Mouse (Mus musculus) liver, adult 2 months (tissue): ENCODE results near the gene Pcgf3.

Source experiments
- CTCF ChIP-seq: fragments of 200-500 bp; IDR thresholded peaks from 2 replicates; pipeline ENCODE4 v1.5.1; 2011; ENCODE audit warnings: low read depth, low read length, control low read depth
- POLR2A ChIP-seq: fragments of 200-500 bp; IDR thresholded peaks from 2 replicates; pipeline ENCODE4 v1.6.1; 2011; ENCODE audit warnings: low read length, control low read depth; ENCODE audit not compliant: insufficient read depth; ENCODE audit errors: extremely low read depth

DNA sequence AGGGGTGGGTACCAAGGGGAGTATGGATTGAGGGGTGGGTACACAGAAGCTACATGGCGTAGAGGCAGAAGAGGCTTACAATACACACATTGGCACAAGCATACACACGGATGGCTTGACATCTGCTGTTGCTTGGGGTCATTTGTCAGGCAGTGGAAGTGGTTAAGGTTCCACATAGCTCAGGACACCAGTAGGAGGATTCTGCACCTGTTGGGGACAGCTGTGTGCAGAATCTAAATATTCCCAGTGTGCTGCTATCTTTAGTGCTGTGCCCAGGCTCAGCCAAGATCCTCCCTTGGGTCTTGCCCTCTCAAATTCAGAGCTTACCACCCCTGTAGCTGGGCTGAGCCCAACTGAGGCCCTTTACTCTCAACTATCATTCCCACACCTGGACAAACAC lies 24.9 kb upstream of the Pcgf3 start:
- no peak for TF ChIP-seq POLR2A
- TF ChIP-seq CTCF, result no peak
